18 mouse cellular contexts compared by ENCODE assay signal in the genomic region with DNA sequence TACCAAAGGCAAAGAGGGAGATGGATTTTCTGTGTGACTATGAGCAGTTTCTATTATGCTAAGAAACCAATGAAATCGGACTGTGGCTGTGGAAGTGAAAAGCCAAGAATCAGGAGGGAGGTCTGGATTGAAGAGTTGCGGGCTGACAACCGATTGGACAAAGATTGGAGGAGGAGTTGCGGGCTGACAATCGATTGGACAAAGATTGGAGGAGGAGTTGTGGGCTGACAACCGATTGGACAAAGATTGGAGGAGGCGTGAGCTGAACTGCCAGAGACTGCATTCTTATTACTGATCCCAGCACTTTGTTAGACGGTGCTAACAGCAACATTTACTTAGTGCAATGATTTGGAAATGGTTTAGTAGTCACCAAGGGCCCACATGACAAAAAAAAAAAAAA.
"Had no signal": no experiment of that assay in that cellular context is flagged by ENCODE, and none has a peak within 500 bp of the region (broad histone marks: within the 10 kb centered on the region; RNA-seq: fewer than 3 reads in every experiment).

No protein-coding gene starts in this region.

- H3K9ac ChIP-seq: lung, embryonic 14.5 days; midbrain, embryonic 13.5 days; midbrain, embryonic 15.5 days; neural tube, embryonic 13.5 days; neural tube, embryonic 15.5 days had no signal

- ATAC-seq: midbrain, embryonic 13.5 days; midbrain, embryonic 15.5 days had no signal

- H3K27me3 ChIP-seq: midbrain, embryonic 13.5 days; midbrain, embryonic 15.5 days; neural tube, embryonic 13.5 days; neural tube, embryonic 15.5 days had no signal

- H3K4me3 ChIP-seq: midbrain, embryonic 10.5 days; midbrain, embryonic 13.5 days; midbrain, embryonic 15.5 days; myocyte; neural tube, embryonic 13.5 days; neural tube, embryonic 15.5 days had no signal

- H3K27ac ChIP-seq: midbrain, embryonic 10.5 days; midbrain, embryonic 13.5 days; midbrain, embryonic 15.5 days; neural tube, embryonic 13.5 days; neural tube, embryonic 15.5 days had no signal

- H3K9me3 ChIP-seq: midbrain, embryonic 10.5 days; midbrain, embryonic 13.5 days; midbrain, embryonic 15.5 days; neural tube, embryonic 13.5 days; neural tube, embryonic 15.5 days had no signal

- H3K36me3 ChIP-seq: midbrain, embryonic 10.5 days; midbrain, embryonic 13.5 days; midbrain, embryonic 15.5 days; neural tube, embryonic 13.5 days; neural tube, embryonic 15.5 days had no signal

- DNase-seq: lung, adult 18-20 months; lung, embryonic 14.5 days; lung, postnatal 10 days; lung, postnatal 4 days; retina, postnatal 1 day; right cerebral cortex, adult 18-20 months; right cerebral cortex, postnatal 25 days; right cerebral cortex, postnatal 4 days; spleen, adult 18-20 months; thymus, adult 18-20 months; thymus, postnatal 14 days; thymus, postnatal 36 days had no signal

- H3K4me1 ChIP-seq: midbrain, embryonic 13.5 days; midbrain, embryonic 15.5 days; neural tube, embryonic 13.5 days; neural tube, embryonic 15.5 days had no signal

- H3K4me2 ChIP-seq: lung, embryonic 14.5 days; midbrain, embryonic 13.5 days; midbrain, embryonic 15.5 days; neural tube, embryonic 13.5 days; neural tube, embryonic 15.5 days had no signal
